Mouse (Mus musculus): ENCODE data around the gene Mymx.

GRCm38 (mm10) chr17:45557998-45558862 lies 43.7 kb downstream of the Mymx start:
- TF ChIP-seq POLR2A (IDR thresholded peaks at IDR 0.05; ENCODE audit: borderline replicate concordance, extremely low read depth, low read depth, low read length) (no peak), CTCF (IDR thresholded peaks at IDR 0.05; ENCODE audit: insufficient read depth, low read length) (no peak)

Data from lung, adult 2 months (tissue).